Mouse (Mus musculus): ENCODE data around the gene Rgl1. TPM values are rescaled to one million over a fixed set of nuclear protein-coding genes. Genes with fewer than 3 reads are reported as not detected.
A peak's percentile ranks its signal among the peaks of the same experiment; 100 is the strongest.
"Not testable (repeated sequence)": the region's sequence is repeated elsewhere in the genome, so short reads cannot be mapped to it uniquely, and the experiment has no call there.

Rgl1 gene
- polyA plus RNA-seq, 2 experiments, result 5.4 to 8.6 TPM

DNA sequence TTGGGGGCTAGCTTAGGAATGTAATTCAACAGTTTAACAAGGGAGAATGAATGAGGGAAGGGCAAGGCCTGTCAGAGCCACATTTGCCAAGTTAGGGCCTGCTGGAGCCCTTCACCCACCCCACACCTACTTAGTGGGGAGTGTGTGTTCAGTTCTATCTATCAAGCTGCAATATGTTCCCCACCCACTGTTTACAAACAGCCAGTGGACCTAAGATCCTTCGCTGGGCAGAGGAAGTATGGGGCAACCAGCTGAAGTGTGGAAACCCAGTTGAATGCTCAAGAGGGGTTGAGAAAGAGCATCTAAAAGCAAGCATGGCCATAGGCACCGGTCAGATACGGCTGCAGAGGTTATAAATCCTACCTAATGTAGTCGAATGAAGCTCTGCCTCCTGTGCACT lies 20.8 kb upstream of the Rgl1 start:
- Histone ChIP-seq H3K27me3 (ENCODE audit: control insufficient read depth, insufficient read depth, low read length) (no peaks in the 10 kb centered on the region), H3K4me1 (replicated peaks; ENCODE audit: control insufficient read depth in 2 of 2, insufficient read depth in 2 of 2, low read length in 1 of 2) (peaks cover 0 to 5% of the 10 kb centered on the region in 2 experiments; a peak in 1 of 4 replicates), H3K27ac (no peak overlapping the region), H3K36me3 (replicated peaks; ENCODE audit: control insufficient read depth, insufficient read depth, low read depth) (no peaks in the 10 kb centered on the region), H3K9ac (replicated peaks) (no peak overlapping the region), H3K4me2 (ENCODE audit: low read depth) (no peak overlapping the region), H3K4me3 (ENCODE audit: insufficient read depth in 1 of 2, low read depth in 2 of 2, low read length in 2 of 2) (no peak overlapping the region), H3K9me3 (ENCODE audit: control insufficient read depth, low read length) (no peaks in the 10 kb centered on the region)
- TF ChIP-seq CTCF (IDR thresholded peaks at IDR 0.05; ENCODE audit: low read depth) (no peak), EP300 (IDR thresholded peaks at IDR 0.05; ENCODE audit: low read depth) (no peak)
- WGBS (ENCODE audit: insufficient replicate concordance), result 60% methylated on average over 4 of the region's 4 CpGs
- ATAC-seq (ENCODE audit: insufficient read depth) (no peak), DNase-seq (ENCODE audit: low read depth in 3 of 3, low spot score in 3 of 3) (no peak)

DNA sequence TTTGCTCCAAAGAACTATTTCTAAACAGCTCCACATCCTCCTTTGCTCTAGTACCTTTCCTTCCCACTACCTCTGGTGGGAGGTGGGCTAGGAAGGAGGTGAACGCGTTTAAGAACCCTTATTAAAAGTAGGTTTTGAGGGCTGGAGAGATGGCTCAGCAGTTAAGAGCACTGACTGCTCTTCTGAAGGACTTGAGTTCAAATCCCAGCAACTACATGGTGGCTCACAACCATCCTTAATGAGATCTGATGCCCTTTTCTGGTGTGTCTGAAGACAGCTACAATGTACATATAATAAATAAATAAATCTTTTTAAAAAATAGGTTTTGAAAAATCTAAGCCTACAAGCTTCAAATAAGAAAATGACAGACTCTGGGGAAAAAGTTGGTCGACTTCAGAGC lies 19.3 kb upstream of the Rgl1 start:
- ATAC-seq (ENCODE audit: insufficient read depth); H3K4me1 ChIP-seq (replicated peaks; ENCODE audit: control insufficient read depth in 2 of 2, insufficient read depth in 2 of 2, low read length in 1 of 2); H3K4me2 ChIP-seq (ENCODE audit: low read depth); DNase-seq (ENCODE audit: low read depth in 3 of 3, low spot score in 3 of 3); H3K9me3 ChIP-seq (ENCODE audit: control insufficient read depth, low read length); H3K27ac ChIP-seq; H3K36me3 ChIP-seq (replicated peaks; ENCODE audit: control insufficient read depth, insufficient read depth, low read depth); H3K9ac ChIP-seq (replicated peaks); H3K27me3 ChIP-seq (ENCODE audit: control insufficient read depth, insufficient read depth, low read length); H3K4me3 ChIP-seq (ENCODE audit: insufficient read depth in 1 of 2, low read depth in 2 of 2, low read length in 2 of 2): not testable (repeated sequence)
- 52% methylated on average over 3 of the region's 3 CpGs for WGBS (ENCODE audit: insufficient replicate concordance)

DNA sequence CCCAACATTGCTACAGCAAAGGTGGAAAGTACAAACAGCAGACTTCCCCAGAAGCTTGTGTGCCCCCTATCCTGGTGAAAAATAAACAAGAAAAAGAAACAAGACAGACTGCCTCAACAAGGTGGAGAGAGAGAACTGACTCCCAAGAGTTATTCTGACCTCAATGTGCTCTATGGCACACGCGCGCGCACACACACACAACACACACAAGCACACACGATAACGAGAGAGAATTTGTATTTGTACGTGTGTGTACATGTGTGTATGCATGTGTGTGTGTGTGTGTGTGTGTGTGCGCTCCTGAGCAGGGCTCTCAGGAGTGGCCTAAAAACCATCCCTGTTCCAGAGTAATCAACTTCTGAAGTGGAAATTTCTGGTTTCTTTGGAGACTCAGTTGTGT lies 18.5 kb upstream of the Rgl1 start:
- no peak overlapping the region for H3K9ac ChIP-seq (replicated peaks)
- no peak overlapping the region for H3K27ac ChIP-seq
- DNase-seq (ENCODE audit: low read depth in 3 of 3, low spot score in 3 of 3), result no peak
- no peaks in the 10 kb centered on the region for H3K4me1 ChIP-seq (replicated peaks; ENCODE audit: control insufficient read depth in 2 of 2, insufficient read depth in 2 of 2, low read length in 1 of 2)
- WGBS (ENCODE audit: insufficient replicate concordance), result 84% methylated on average over 8 of the region's 8 CpGs
- no peak overlapping the region for H3K4me2 ChIP-seq (ENCODE audit: low read depth)
- H3K36me3 ChIP-seq (replicated peaks; ENCODE audit: control insufficient read depth, insufficient read depth, low read depth), result no peaks in the 10 kb centered on the region
- H3K4me3 ChIP-seq (ENCODE audit: insufficient read depth in 1 of 2, low read depth in 2 of 2, low read length in 2 of 2), result no peak overlapping the region
- H3K9me3 ChIP-seq (ENCODE audit: control insufficient read depth, low read length), result no peaks in the 10 kb centered on the region
- no peak for ATAC-seq (ENCODE audit: insufficient read depth)
- H3K27me3 ChIP-seq (ENCODE audit: control insufficient read depth, insufficient read depth, low read length), result no peaks in the 10 kb centered on the region
- TF ChIP-seq EP300 (IDR thresholded peaks at IDR 0.05; ENCODE audit: low read depth) (no peak), CTCF (IDR thresholded peaks at IDR 0.05; ENCODE audit: low read depth) (no peak)

DNA sequence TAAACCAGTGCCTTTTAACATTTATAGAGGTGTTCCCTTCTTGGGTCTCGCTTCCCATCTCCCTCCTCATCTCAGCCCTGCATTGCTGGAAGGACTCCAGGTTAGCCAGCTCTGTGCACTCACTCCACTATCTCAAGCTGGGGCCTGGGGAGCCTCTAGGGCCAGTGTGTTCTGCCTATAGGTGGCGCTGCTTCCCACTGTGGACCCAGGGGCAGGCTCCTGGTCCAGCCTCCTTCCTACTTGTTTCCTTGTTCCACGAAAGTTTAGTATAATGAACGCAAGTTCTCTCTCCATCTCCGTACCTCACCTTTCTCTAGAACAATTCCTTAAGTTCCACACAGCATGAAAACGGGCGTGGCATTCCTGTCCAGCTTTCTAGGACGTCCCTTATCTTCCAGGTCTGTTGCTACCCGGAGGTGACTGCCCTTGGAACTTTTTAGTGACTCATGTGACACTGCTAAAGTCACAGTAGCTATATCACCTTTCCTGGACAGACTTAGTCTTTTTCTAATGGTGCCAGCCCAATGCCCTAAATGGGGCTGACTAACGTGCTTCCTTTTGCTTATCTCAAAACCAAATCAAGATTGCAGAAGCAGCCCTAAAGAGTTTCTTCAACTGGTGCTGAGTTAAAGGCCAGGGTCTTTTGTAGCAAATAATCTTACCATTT lies 13.1 kb upstream of the Rgl1 start:
- 18% methylated on average over 10 of the region's 10 CpGs for WGBS (ENCODE audit: insufficient replicate concordance)
- ATAC-seq (ENCODE audit: insufficient read depth), result peak; percentile 66; the same call in 1 of the 2 replicates
- TF ChIP-seq EP300 (IDR thresholded peaks at IDR 0.05; ENCODE audit: low read depth), result no peak
- TF ChIP-seq CTCF (IDR thresholded peaks at IDR 0.05; ENCODE audit: low read depth), result peak; percentile 93

DNA sequence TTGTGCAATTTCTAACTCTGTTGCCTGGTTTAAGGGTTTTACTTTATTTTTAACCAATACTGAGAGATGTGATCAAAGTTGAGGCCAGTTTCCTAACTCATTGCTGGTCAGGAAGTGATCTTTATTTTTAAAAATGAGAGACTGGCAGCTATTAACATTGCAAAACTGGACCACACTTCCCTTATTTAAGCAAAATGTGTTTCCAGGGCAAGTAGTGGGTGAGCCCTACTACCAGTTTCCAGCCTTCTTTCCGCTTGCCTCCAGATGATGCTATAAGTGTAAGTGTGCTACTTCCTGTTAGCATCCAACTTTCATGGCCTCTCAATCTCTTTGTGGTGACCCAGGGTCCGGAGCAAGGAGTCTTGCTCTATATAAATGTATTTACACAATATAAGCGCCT lies 8.4 kb upstream of the Rgl1 start:
- H3K36me3 ChIP-seq (replicated peaks; ENCODE audit: control insufficient read depth, insufficient read depth, low read depth), result peaks cover 46% of the 10 kb centered on the region
- not testable (repeated sequence) for H3K4me1 ChIP-seq (replicated peaks; ENCODE audit: control insufficient read depth in 2 of 2, insufficient read depth in 2 of 2, low read length in 1 of 2); H3K9ac ChIP-seq (replicated peaks); H3K4me2 ChIP-seq (ENCODE audit: low read depth); H3K27ac ChIP-seq; H3K9me3 ChIP-seq (ENCODE audit: control insufficient read depth, low read length); ATAC-seq (ENCODE audit: insufficient read depth); DNase-seq (ENCODE audit: low read depth in 3 of 3, low spot score in 3 of 3); H3K27me3 ChIP-seq (ENCODE audit: control insufficient read depth, insufficient read depth, low read length); H3K4me3 ChIP-seq (ENCODE audit: insufficient read depth in 1 of 2, low read depth in 2 of 2, low read length in 2 of 2)
- 81% methylated on average over 3 of the region's 3 CpGs for WGBS (ENCODE audit: insufficient replicate concordance)

More for the DNA sequence above, 13.1 kb upstream of the Rgl1 start:
- Histone ChIP-seq H3K36me3 (replicated peaks; ENCODE audit: control insufficient read depth, insufficient read depth, low read depth) (peaks cover 13% of the 10 kb centered on the region), H3K27ac (no peak overlapping the region), H3K4me1 (replicated peaks; ENCODE audit: control insufficient read depth in 2 of 2, insufficient read depth in 2 of 2, low read length in 1 of 2) (no peaks in the 10 kb centered on the region), H3K4me3 (ENCODE audit: insufficient read depth in 1 of 2, low read depth in 2 of 2, low read length in 2 of 2) (no peak overlapping the region), H3K9me3 (ENCODE audit: control insufficient read depth, low read length) (no peaks in the 10 kb centered on the region), H3K27me3 (ENCODE audit: control insufficient read depth, insufficient read depth, low read length) (no peaks in the 10 kb centered on the region), H3K4me2 (ENCODE audit: low read depth) (0 out of 2 replicates have a peak overlapping the region, but pooled peaks have one; percentile 13), H3K9ac (replicated peaks) (no peak overlapping the region)
- peak in 1 of 3 experiments; percentile 29 for DNase-seq (ENCODE audit: low read depth in 3 of 3, low spot score in 3 of 3)
